ENCODE assay signal across 29 mouse cellular contexts in genomic region chr1:110989824-110990223, GRCm38 (mm10). TPM values are rescaled to one million over a fixed set of nuclear protein-coding genes. Genes with fewer than 3 reads are reported as not detected.
"Had no signal": no experiment of that assay in that cellular context is flagged by ENCODE, and none has a peak within 500 bp of the region (broad histone marks: within the 10 kb centered on the region; RNA-seq: fewer than 3 reads in every experiment).

No protein-coding gene starts in this region.

- H3K27ac ChIP-seq: gastrocnemius, adult 2 months; heart, embryonic 10.5 days; hindbrain, embryonic 10.5 days; hindbrain, embryonic 12.5 days; hindbrain, embryonic 14.5 days; intestine, embryonic 15.5 days; layer of hippocampus, adult 2 months; limb, embryonic 13.5 days; limb, embryonic 15.5 days; liver, embryonic 12.5 days had no signal

- H3K27me3 ChIP-seq: heart, embryonic 12.5 days; hindbrain, embryonic 12.5 days; intestine, embryonic 15.5 days; limb, embryonic 13.5 days; limb, embryonic 15.5 days; liver, embryonic 12.5 days had no signal

- H3K4me3 ChIP-seq: gastrocnemius, adult 2 months; heart, embryonic 10.5 days; heart, embryonic 12.5 days; hindbrain, embryonic 10.5 days; hindbrain, embryonic 12.5 days; intestine, embryonic 15.5 days; layer of hippocampus, adult 2 months; limb, embryonic 13.5 days; limb, embryonic 15.5 days; liver, embryonic 12.5 days had no signal

- H3K9ac ChIP-seq: heart, embryonic 12.5 days; hindbrain, embryonic 12.5 days; hindbrain, embryonic 14.5 days; intestine, embryonic 15.5 days; limb, embryonic 13.5 days; limb, embryonic 15.5 days; liver, embryonic 12.5 days had no signal

- H3K36me3 ChIP-seq: heart, embryonic 10.5 days; heart, embryonic 12.5 days; hindbrain, embryonic 10.5 days; hindbrain, embryonic 12.5 days; intestine, embryonic 15.5 days; limb, embryonic 13.5 days; limb, embryonic 15.5 days; liver, embryonic 12.5 days had no signal

- H3K4me2 ChIP-seq: heart, embryonic 12.5 days; hindbrain, embryonic 12.5 days; hindbrain, embryonic 14.5 days; intestine, embryonic 15.5 days; limb, embryonic 13.5 days; limb, embryonic 15.5 days; liver, embryonic 12.5 days had no signal

- H3K9me3 ChIP-seq: heart, embryonic 10.5 days; heart, embryonic 12.5 days; hindbrain, embryonic 10.5 days; hindbrain, embryonic 12.5 days; intestine, embryonic 15.5 days; limb, embryonic 13.5 days; limb, embryonic 15.5 days; liver, embryonic 12.5 days had no signal

- ATAC-seq: hindbrain, embryonic 16.5 days; inflammation-experienced regulatory T-cells, adult 6 months; intestine, embryonic 15.5 days; intestine, postnatal 0 days; liver, embryonic 12.5 days had no signal

- DNase-seq: gastrocnemius, adult 2 months; gastrocnemius, postnatal 10 days; gastrocnemius, postnatal 25 days; heart, adult 18-20 months; heart, postnatal 10 days; heart, postnatal 4 days; kidney, adult 18-20 months; kidney, adult 8-10 months; kidney, postnatal 10 days; kidney, postnatal 25 days; kidney, postnatal 4 days; layer of hippocampus, postnatal 36 days; left cerebral cortex, postnatal 4 days had no signal

- H3K4me1 ChIP-seq: heart, embryonic 10.5 days; heart, embryonic 12.5 days; hindbrain, embryonic 10.5 days; hindbrain, embryonic 12.5 days; intestine, embryonic 15.5 days; limb, embryonic 13.5 days; limb, embryonic 15.5 days; liver, embryonic 12.5 days had no signal

RNA-seq across cellular contexts. Expression of gene Cdh19, which starts 12.4 kb away (rescaled TPM):
- total RNA-seq: granulocyte monocyte progenitor cell, adult 5-6 weeks had no signal
- polyA plus RNA-seq: inflammation-experienced regulatory T-cells, adult 6 months; kidney, embryonic 14.5 days; liver, adult 2 months had no signal
